Mouse (Mus musculus) bone marrow macrophage, adult 2 months (primary cell): ENCODE measurements at regions not wholly inside any gene's neighbourhood (a gene's known extent, or its start where the extent isn't known, plus 50 kb on each side); places are given as distances from the start of the nearest gene placed in this dataset.
A peak's percentile ranks its signal among the peaks of the same experiment; 100 is the strongest.

Experiments used
- H3K27ac ChIP-seq: 2 replicates; pipeline ENCODE4 v1.5.1; 2012; ENCODE audit warnings: low read depth, low read length; ENCODE audit not compliant: insufficient read depth
- H3K4me1 ChIP-seq: 2 replicates; pipeline ENCODE4 v1.6.1; 2012; ENCODE audit warnings: low read length; ENCODE audit not compliant: control insufficient read depth, insufficient read depth
- H3K4me3 ChIP-seq: 2 replicates; pipeline ENCODE4 v1.5.1; 2012; ENCODE audit warnings: mild to moderate bottlenecking, low read length, moderate library complexity; ENCODE audit not compliant: insufficient read depth
- CTCF ChIP-seq: IDR thresholded peaks from 2 replicates; pipeline ENCODE4 v1.5.1; 2012; ENCODE audit warnings: low read depth, mild to moderate bottlenecking, low read length, moderate library complexity
- POLR2A ChIP-seq: IDR thresholded peaks from 2 replicates; pipeline ENCODE4 v1.6.1; 2012; ENCODE audit warnings: mild to moderate bottlenecking, low read depth, low read length, borderline replicate concordance

DNA sequence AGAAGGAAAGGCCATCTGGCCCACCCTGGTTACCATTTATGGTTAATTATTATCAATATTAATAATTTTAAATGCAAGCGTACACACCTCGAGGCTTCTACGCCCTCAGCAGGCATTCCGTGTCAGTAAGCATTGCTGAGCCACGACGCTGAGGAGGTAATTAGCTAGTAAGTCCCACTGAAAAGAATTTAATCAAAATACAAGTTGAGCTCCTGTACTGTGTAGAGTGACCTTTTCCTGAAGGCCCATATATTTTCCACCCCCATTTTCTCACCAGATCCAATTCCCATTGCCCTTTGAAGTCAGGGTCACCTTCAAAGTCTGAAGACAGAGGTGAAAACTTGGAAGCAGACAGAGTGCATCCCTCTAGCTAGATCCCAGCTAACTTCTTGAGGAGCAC, 179.8 kb downstream of the Gxylt1 start:
- no peak overlapping the region for H3K4me3 ChIP-seq
- no peaks in the 10 kb centered on the region for H3K4me1 ChIP-seq
- H3K27ac ChIP-seq = no peak overlapping the region
- TF ChIP-seq POLR2A = no peak
- no peak for TF ChIP-seq CTCF

DNA sequence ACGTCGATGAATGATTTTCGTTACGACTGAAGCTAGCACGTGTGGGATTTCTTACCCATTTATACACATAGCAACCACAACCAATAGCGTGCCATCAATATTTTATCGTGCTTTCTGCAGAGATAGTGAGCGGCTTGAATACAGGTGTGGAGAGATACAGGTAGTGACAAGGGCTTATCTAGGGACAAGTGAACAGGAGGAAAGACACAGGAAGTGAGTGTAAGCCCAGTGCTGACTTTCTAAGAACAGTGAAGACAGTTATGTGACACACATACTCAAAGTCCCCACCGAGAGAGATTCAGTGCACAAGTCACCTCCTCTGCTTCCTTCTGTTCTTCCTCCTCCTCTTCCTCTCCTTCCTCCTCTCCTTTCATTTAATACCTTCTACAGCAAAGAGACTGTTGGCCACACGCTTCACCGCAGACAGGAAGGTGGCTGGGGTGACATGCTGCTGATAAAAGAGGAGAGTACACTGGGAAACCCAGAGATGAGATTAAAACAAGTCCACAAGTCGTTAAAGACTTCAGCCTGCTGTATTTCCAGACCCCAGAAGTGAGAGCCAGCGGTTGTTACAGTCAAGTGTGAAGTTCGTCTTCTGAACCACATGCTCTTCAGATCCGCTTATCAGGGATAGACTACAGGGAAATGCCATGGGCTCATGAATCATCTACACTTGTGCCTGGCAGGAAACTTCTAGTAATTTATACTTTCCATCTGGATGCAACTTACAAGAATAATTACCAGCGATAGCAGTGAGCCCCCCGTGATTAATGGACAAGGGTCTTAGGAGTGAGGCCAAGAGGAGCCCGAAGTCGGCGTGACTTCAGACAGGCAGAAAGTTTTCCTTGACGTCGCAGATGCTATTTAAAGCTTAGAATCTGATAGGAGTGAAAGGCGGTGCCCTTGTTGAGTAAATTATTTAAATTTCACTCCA, 180.5 kb downstream of the Gxylt1 start:
- H3K27ac ChIP-seq = no peak overlapping the region
- no peak for TF ChIP-seq CTCF
- H3K4me3 ChIP-seq = no peak overlapping the region
- no peaks in the 10 kb centered on the region for H3K4me1 ChIP-seq

DNA sequence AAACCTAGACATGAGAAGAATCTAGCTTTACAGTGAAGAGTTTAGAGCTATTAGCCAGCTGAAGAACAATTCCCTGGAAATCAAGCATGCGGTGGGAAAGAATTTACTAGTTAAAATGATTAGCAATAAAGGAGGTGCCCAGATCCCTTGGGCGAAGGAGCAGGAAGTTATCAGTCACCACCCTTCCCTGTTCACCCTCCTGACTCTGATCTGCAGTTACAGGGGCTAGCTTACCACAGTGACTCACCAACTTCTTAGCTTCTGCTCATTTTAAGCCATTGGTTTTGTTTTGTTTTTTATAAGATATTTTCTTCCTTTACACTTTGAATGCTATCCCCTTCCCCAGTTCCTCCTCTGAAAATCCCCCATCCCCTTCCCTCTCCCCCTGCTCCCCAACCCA, 183.6 kb downstream of the Gxylt1 start:
- no peaks in the 10 kb centered on the region for H3K4me1 ChIP-seq
- no peak overlapping the region for H3K27ac ChIP-seq
- TF ChIP-seq POLR2A = no peak
- no peak for TF ChIP-seq CTCF
- H3K4me3 ChIP-seq = no peak overlapping the region

DNA sequence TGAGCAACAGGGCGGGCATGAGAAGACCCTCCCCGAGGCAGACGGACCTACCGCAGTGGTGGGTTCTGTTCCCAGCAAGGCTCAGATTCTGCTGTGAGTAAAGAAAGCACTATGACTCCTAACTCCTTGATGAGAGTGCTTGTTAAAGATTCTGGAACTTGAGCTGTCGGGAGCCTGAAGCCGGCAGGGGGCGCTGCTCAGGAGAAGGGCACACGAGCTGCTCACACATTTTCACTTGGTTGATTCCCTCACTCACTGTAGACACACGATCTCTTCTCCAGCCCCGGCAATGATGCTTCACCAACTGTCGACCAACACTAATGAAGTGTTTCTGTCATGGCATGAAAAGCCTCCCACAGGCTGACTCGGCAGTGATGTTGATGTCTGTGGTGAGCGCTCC, 185.6 kb downstream of the Gxylt1 start:
- no peaks in the 10 kb centered on the region for H3K4me1 ChIP-seq
- no peak overlapping the region for H3K4me3 ChIP-seq
- H3K27ac ChIP-seq = no peak overlapping the region
- TF ChIP-seq CTCF = peak; percentile 40; the same call in 1 of the 2 replicates
- TF ChIP-seq POLR2A = no peak

DNA sequence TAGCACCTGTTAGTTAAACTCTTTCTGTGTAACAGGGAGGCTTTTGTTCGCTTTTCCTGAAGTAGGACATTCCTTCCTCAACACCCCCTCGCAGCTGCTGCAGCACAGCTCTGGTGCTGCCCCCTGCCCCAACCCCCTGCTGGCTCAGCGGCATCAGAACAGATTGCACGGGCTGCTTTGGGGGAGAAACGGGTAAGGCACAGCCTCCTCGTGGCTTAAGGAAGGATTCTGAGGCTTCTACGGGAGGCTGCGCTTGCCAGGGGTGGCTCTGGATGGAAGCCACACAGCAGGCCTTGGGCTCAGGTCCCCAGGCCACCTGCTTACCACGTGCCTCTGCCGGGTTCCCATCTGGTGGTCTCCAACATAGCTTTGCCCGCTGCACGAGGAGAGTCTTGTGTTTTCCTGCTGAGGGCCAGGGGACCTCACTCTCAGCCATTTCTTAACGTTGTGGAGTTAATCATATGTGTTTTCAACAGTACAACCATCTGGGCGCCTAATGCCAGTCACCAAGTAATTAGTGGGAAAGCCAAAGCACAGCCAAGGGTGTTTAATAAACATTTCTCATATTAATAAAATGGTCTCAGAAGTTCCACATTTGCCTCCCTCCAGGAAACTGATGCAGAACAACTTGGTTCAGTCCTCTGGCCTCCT, 189.9 kb downstream of the Gxylt1 start:
- TF ChIP-seq POLR2A (no peak), CTCF (no peak)
- no peaks in the 10 kb centered on the region for H3K4me1 ChIP-seq
- H3K27ac ChIP-seq = no peak overlapping the region

DNA sequence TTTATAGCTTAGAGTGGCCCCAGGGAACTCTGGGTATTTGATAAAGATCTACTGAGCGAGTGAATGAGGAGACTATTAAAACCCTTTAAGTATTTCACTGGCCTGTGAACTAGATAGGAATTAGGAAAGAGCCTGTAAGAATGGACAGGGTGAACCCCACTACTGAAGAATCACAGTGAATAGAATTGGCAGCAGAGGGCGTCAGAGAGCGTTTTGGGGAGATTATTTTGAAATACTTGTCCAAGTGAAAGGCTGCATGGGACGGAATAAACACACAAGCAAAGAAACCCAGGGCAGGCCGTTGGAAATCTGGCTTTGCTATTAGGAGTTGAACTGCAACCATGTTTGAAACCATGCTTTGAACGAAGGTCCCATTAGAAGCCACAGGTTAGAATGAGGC, 200.9 kb downstream of the Gxylt1 start:
- TF ChIP-seq CTCF = no peak
- no peak for TF ChIP-seq POLR2A
- H3K4me1 ChIP-seq = no peaks in the 10 kb centered on the region
- no peak overlapping the region for H3K4me3 ChIP-seq
- no peak overlapping the region for H3K27ac ChIP-seq

More for the DNA sequence above, 189.9 kb downstream of the Gxylt1 start:
- H3K4me3 ChIP-seq = no peak overlapping the region

DNA sequence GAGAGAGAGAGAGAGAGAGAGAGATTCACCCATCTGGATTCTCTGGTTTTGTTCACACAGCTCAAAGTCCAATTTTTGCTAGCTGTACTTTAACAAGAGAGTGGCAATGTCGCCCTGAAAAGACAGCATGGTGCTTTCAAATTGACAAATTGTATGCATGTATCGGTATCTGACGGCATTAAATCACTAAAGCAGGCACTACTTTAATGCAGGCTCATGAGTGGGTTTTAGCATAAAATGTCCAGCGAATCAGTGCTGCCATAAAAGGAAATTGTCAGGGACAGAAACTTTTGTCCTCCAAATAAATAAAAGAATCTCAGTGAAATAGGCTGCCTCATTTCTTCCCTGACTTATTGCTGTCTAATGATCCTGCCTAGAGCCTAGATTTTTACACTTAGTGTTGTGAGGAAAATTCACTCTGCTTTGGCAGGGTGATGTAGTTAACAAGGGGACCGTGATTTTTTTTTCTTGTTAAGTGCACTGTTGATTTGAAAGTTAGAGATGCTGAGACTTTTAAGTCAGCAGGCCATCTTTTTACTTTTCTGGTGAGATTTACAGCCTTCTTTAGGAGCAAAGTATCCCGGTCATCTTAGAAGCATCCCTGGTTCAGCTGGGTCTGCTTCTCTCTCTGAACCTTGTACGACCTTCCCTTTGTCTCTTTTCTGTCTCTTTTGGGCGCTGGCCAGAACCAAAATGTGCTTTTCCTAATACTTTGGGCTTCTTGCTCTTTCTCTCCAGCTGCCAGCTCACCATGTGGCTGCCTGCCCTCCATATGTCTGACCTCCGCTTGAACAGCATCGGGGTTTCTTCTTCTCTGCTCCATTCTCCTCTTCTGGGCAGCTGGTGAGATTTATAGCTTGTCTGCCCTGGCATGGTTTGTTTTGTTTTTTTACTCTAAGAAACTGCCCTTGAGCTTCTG, 212.5 kb downstream of the Gxylt1 start:
- TF ChIP-seq POLR2A = no peak
- TF ChIP-seq CTCF = no peak
- H3K27ac ChIP-seq = no peak overlapping the region
- no peak overlapping the region for H3K4me3 ChIP-seq
- H3K4me1 ChIP-seq = no peaks in the 10 kb centered on the region

DNA sequence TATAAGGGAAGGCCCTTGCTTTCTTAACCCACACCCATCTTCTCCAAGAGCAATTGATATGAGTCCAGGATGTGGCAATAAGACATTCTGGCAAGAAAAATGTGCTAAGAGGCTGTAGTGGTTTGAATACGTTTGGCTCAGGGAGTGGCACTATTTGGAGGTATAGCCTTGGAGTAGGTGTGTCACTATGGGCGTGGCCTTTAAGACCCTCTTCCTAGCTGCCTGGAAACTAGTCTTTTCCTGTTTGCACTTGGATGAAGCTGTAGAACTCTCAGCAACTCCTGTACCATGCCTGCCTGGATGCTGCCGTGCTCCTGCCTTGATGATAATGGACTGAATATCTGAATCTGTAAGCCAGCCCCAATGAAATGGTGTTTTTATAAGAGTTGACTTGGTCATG, 221.5 kb downstream of the Gxylt1 start:
- Histone ChIP-seq H3K4me1 (no peaks in the 10 kb centered on the region), H3K4me3 (no peak overlapping the region), H3K27ac (no peak overlapping the region)
- TF ChIP-seq CTCF (no peak), POLR2A (no peak)

DNA sequence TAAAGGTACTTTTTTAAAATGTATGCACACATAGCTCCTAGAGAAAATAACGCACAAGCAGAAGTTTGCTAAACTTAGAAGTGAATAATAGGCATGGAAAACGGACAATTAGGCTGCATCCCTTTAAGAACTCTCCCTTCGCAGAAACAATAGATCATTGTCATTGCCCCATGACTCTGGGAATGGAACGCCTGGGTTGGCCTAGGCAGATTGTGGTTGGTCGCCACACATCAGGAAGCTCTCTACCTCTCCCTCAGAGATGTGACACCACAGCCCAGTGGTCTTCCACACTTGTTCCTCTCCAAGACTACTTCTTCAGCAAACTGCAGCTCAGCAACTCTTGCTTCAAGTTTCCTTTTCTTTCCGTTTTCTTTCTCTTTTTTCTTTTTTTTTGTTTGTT, 247.8 kb downstream of the Gxylt1 start:
- no peak overlapping the region for H3K27ac ChIP-seq
- H3K4me1 ChIP-seq = no peaks in the 10 kb centered on the region
- TF ChIP-seq POLR2A = no peak
- TF ChIP-seq CTCF = no peak
- no peak overlapping the region for H3K4me3 ChIP-seq
